Mouse (Mus musculus) CH12F3 (cell line): Measurements from ENCODE around the gene Polg.

Experiments
- in situ Hi-C: fragments of 300-500 bp; cut with MboI; formaldehyde crosslinking; loops from 2 replicates; pipeline ENCODE4 v1.14.3; 2020; ENCODE audit warnings: low sequenced_read_pairs

The Polg gene

GRCm38 (mm10) chr7:79467951-79468350 lies 1.8 kb upstream of the Polg start:
- in situ Hi-C loops, result no loop called here

GRCm38 (mm10) chr7:79465461-79466044 lies 609 bp downstream of the Polg start:
- in situ Hi-C loops, result no loop called here

- in situ Hi-C loops, result no loop called here
Observed at GRCm38 (mm10) chr7:79464776-79465420, 1.3 kb downstream of the Polg start.

GRCm38 (mm10) chr7:79463376-79464077 lies 2.6 kb downstream of the Polg start:
- in situ Hi-C loops, result no loop called here

- in situ Hi-C loops, result no loop called here
Observed at GRCm38 (mm10) chr7:79461721-79462120, 4.4 kb downstream of the Polg start.

- in situ Hi-C loops, result no loop called here
Observed at GRCm38 (mm10) chr7:79447486-79447885, 18.7 kb downstream of the Polg start.

- in situ Hi-C loops, result no loop called here
Observed at GRCm38 (mm10) chr7:79447048-79447447, 19.1 kb downstream of the Polg start.

- in situ Hi-C loops, result no loop called here
Observed at GRCm38 (mm10) chr7:79440035-79440434, 26.1 kb downstream of the Polg start.

GRCm38 (mm10) chr7:79428243-79428642 lies 37.9 kb downstream of the Polg start:
- in situ Hi-C loops, result no loop called here

GRCm38 (mm10) chr7:79425804-79426203 lies 40.4 kb downstream of the Polg start:
- in situ Hi-C loops, result no loop called here

- in situ Hi-C loops, result no loop called here
Observed at GRCm38 (mm10) chr7:79422876-79423275, 43.3 kb downstream of the Polg start.

- in situ Hi-C loops, result no loop called here
Observed at GRCm38 (mm10) chr7:79419950-79420349, 46.2 kb downstream of the Polg start.

- in situ Hi-C loops, result no loop called here
Observed at GRCm38 (mm10) chr7:79414449-79415375, 51.5 kb downstream of the Polg start.

GRCm38 (mm10) chr7:79400296-79400695 lies 65.9 kb downstream of the Polg start:
- in situ Hi-C loops, result no loop called here

GRCm38 (mm10) chr7:79398971-79399370 lies 67.2 kb downstream of the Polg start:
- in situ Hi-C loops, result no loop called here

GRCm38 (mm10) chr7:79398426-79398825 lies 67.7 kb downstream of the Polg start:
- in situ Hi-C loops, result no loop called here

GRCm38 (mm10) chr7:79397446-79397963 lies 68.7 kb downstream of the Polg start:
- in situ Hi-C loops, result no loop called here
